Mouse (Mus musculus) stomach, embryonic 16.5 days (tissue): Measurements from ENCODE around the gene Nmnat3. TPM values are rescaled to one million over a fixed set of nuclear protein-coding genes. Genes with fewer than 3 reads are reported as not detected.

Experiments
- ATAC-seq: fragments of 200-750 bp; cut with Nextera tagmentation; 2 replicates; pipeline ENCODE4 v1.8.0; 2017; ENCODE audit warnings: moderate number of reproducible peaks, moderate TSS enrichment; ENCODE audit not compliant: insufficient read depth, low FRiP score
- H3K27ac ChIP-seq: fragments of 300-500 bp; sonication (generic); 2 replicates; pipeline ENCODE4 v1.5.1; 2014; ENCODE audit warnings: low read length
- H3K27me3 ChIP-seq: fragments of 300-500 bp; sonication (generic); 2 replicates; pipeline ENCODE4 v1.6.1; 2014; ENCODE audit warnings: low read length, control low read depth, mixed read lengths; ENCODE audit not compliant: control insufficient read depth, insufficient read depth
- H3K36me3 ChIP-seq: fragments of 300-500 bp; sonication (generic); 2 replicates; pipeline ENCODE4 v1.6.1; 2014; ENCODE audit warnings: low read length; ENCODE audit not compliant: control insufficient read depth, insufficient read depth
- H3K4me1 ChIP-seq: fragments of 300-500 bp; sonication (generic); 2 replicates; pipeline ENCODE4 v1.6.1; 2014; ENCODE audit warnings: low read length, control low read depth, mixed read lengths; ENCODE audit not compliant: control insufficient read depth, insufficient read depth
- H3K4me2 ChIP-seq: fragments of 300-500 bp; sonication (generic); 2 replicates; pipeline ENCODE4 v1.6.1; 2014; ENCODE audit warnings: low read depth, low read length, mixed read lengths
- H3K4me3 ChIP-seq: fragments of 300-500 bp; sonication (generic); replicated peaks from 2 replicates; pipeline ENCODE4 v1.5.1; 2014; ENCODE audit warnings: mild to moderate bottlenecking, low read length
- H3K9ac ChIP-seq: fragments of 300-500 bp; sonication (generic); 2 replicates; pipeline ENCODE4 v1.6.1; 2014; ENCODE audit warnings: low read length
- H3K9me3 ChIP-seq: fragments of 300-500 bp; sonication (generic); replicated peaks from 2 replicates; pipeline ENCODE4 v1.6.1; 2016; ENCODE audit warnings: low read length, control low read depth; ENCODE audit not compliant: control insufficient read depth
- WGBS: fragments of 180-500 bp; shearing (Covaris S2); extraction: QIAGEN DNeasy Blood & Tissue Kit; methylation state at CpG from one replicate; pipeline ENCODE4 v1.1.7; 2014; 5-methylcytosine and 5-hydroxymethylcytosine counted together
- polyA plus RNA-seq: library from polyadenylated mRNA; unstranded; fragments of >200 nt; fragmentation: Nextera tagmentation; extraction: Ambion mirVana; gene quantifications from 2 replicates; pipeline ENCODE4 v1.2.1, GENCODE M21; 2015

Nmnat3 gene
- polyA plus RNA-seq, 1 experiment from 2014 or later = 10.2 TPM

DNA sequence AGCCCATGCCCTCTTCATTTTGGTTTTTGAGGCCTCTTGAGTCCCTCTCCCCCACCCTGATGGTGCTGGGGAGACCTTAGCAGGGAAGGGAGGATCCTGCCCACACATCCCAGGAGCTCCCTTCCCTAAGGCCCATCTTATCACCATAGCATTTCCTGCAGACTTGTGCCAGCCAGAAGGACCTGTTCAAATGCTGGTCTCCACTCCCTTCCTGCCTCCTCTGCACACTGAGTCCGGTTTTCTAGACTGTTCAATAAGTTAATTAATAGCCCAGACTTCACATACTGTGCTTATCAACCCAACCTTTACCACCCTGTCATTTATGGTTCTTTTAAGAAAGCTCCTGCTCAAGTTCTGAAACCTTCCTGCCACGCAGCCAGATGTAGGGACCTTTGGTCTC, 179.5 kb downstream of the Nmnat3 start:
- Histone ChIP-seq H3K27me3 (no peaks in the 10 kb centered on the region), H3K9ac (no peak overlapping the region), H3K27ac (peak overlapping the region; percentile 55; the same call in 1 of the 2 replicates), H3K36me3 (no peaks in the 10 kb centered on the region), H3K4me2 (no peak overlapping the region), H3K4me1 (no peaks in the 10 kb centered on the region), H3K4me3 (no peak overlapping the region), H3K9me3 (no peaks in the 10 kb centered on the region)
- WGBS = 38% methylated on average over 2 of the region's 2 CpGs
- peak; percentile 90 for ATAC-seq

Other genes with a start within 250 kb of the Nmnat3 start
- gene Rbp1, start 135.5 kb downstream of the Nmnat3 start, polyA plus RNA-seq = 81.3 and 82.8 TPM in 2 replicates
- gene Rbp2, start 198.7 kb downstream of the Nmnat3 start, polyA plus RNA-seq = 164 and 168 TPM in 2 replicates